Mouse (Mus musculus) left cerebral cortex, postnatal 36 days (tissue): ENCODE data around the gene Ptprn2. TPM values are rescaled to one million over a fixed set of nuclear protein-coding genes. Genes with fewer than 3 reads are reported as not detected.
A peak's percentile ranks its signal among the peaks of the same experiment; 100 is the strongest.

Experiments used
- DNase-seq, 2 experiments: peaks; one replicate each; pipeline ENCODE4 v3.0.0; 2021 to 2022; ENCODE audit warnings: low spot score in 2 of 2, mixed read lengths in 1 of 2
- intact Hi-C: fragments of 180-260 bp; cut with DNase I; formaldehyde crosslinking; loops from one replicate; pipeline ENCODE4 v1.15.1; 2025
- total RNA-seq, 2 experiments: library from RNA; stranded (reverse); gene quantifications; 2 replicates each; pipeline ENCODE4 v1.2.3; 2021

Ptprn2 gene
- total RNA-seq, 2 experiments from 2014 or later = 356 to 375 TPM

GRCm38 (mm10) chr12:117017912-117018311, 532.4 kb downstream of the Ptprn2 start:
- no peak for DNase-seq
- intact Hi-C loops = no loop called here

- intact Hi-C loops = no loop called here
These were observed 537.7 kb downstream of the Ptprn2 start for GRCm38 (mm10) chr12:117023235-117023634.

GRCm38 (mm10) chr12:117024916-117025315, 539.4 kb downstream of the Ptprn2 start:
- DNase-seq = peak; percentile 32
- intact Hi-C loops = no loop called here

More at GRCm38 (mm10) chr12:117023235-117023634, 537.7 kb downstream of the Ptprn2 start:
- DNase-seq = no peak

- no peak for DNase-seq
- intact Hi-C loops = no loop called here
These were observed 540.2 kb downstream of the Ptprn2 start for GRCm38 (mm10) chr12:117025676-117026075.

GRCm38 (mm10) chr12:117027351-117027750, 541.8 kb downstream of the Ptprn2 start:
- no peak for DNase-seq
- intact Hi-C loops = no loop called here

- DNase-seq = no peak
- intact Hi-C loops = no loop called here
These were observed 542.9 kb downstream of the Ptprn2 start for GRCm38 (mm10) chr12:117028333-117028961.

- intact Hi-C loops = loop anchor here (5.0 kb wide), 1 partner anchor 386 kb away; no protein-coding TSS in a partner anchor
- DNase-seq = no peak
These were observed 547.7 kb downstream of the Ptprn2 start for GRCm38 (mm10) chr12:117033172-117033571.

GRCm38 (mm10) chr12:117034506-117034905, 549.0 kb downstream of the Ptprn2 start:
- no peak for DNase-seq
- intact Hi-C loops = loop anchor here (5.0 kb wide), 1 partner anchor 387 kb away; no protein-coding TSS in a partner anchor

- intact Hi-C loops = loop anchor here (5.0 kb wide), 3 partner anchors 97 to 292 kb away; no protein-coding TSS in a partner anchor
- peak; percentile 47 to 63 for DNase-seq
These were observed 549.7 kb downstream of the Ptprn2 start for GRCm38 (mm10) chr12:117035243-117035642.

- no peak for DNase-seq
- intact Hi-C loops = loop anchor here (5.0 kb wide), 3 partner anchors 93 to 288 kb away; no protein-coding TSS in a partner anchor
These were observed 553.9 kb downstream of the Ptprn2 start for GRCm38 (mm10) chr12:117039411-117039810.

GRCm38 (mm10) chr12:117041409-117041808, 555.9 kb downstream of the Ptprn2 start:
- intact Hi-C loops = no loop called here
- DNase-seq = no peak

GRCm38 (mm10) chr12:117042706-117043105, 557.2 kb downstream of the Ptprn2 start:
- no peak for DNase-seq
- intact Hi-C loops = no loop called here

GRCm38 (mm10) chr12:117047384-117048251, 562.1 kb downstream of the Ptprn2 start:
- intact Hi-C loops = no loop called here

GRCm38 (mm10) chr12:117049829-117050228, 564.3 kb downstream of the Ptprn2 start:
- DNase-seq = no peak
- intact Hi-C loops = no loop called here

More at GRCm38 (mm10) chr12:117047384-117048251, 562.1 kb downstream of the Ptprn2 start:
- no peak for DNase-seq

GRCm38 (mm10) chr12:117053223-117053850, 567.8 kb downstream of the Ptprn2 start:
- DNase-seq = no peak
- intact Hi-C loops = no loop called here

- intact Hi-C loops = no loop called here
- peak; percentile 35 to 43 for DNase-seq
These were observed 568.6 kb downstream of the Ptprn2 start for GRCm38 (mm10) chr12:117053851-117054769.

GRCm38 (mm10) chr12:117054925-117055570, 569.5 kb downstream of the Ptprn2 start:
- intact Hi-C loops = no loop called here

GRCm38 (mm10) chr12:117058184-117058958, 572.9 kb downstream of the Ptprn2 start:
- intact Hi-C loops = no loop called here
- DNase-seq = no peak

More at GRCm38 (mm10) chr12:117054925-117055570, 569.5 kb downstream of the Ptprn2 start:
- no peak for DNase-seq
